Mouse (Mus musculus): ENCODE data around the gene Mcoln2. TPM values are rescaled to one million over a fixed set of nuclear protein-coding genes. Genes with fewer than 3 reads are reported as not detected.

The Mcoln2 gene
- polyA plus RNA-seq, 1 experiment from 2014 or later: 4.5 TPM

DNA sequence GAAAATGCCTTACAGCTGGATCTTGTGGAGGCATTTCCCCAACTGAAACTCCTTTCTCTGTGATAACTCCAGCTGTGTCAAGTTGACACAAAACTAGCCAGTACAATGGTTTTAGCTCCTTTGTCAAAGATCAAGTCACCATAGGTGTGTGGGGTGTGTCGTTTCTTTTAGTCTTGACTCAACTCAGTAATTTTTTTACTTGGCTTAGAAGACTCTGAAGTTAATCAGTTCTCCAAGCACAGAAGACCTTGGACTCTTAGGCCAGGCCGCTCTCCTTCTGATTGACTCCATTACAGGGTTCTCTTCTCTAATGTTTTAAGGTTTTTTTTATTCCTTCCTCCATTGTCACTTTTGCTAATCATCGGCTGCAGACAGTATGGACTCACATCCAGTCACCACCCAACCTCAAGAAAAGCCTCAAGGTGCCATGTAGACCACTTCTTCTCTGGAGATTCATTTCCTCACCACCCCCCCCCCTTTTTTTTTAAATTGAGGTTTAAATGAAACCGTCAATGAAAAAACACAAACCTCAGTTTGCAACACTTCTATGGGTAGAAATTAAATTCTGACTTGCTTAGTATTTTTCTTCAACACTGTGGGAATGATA is 61.6 kb downstream of the Mcoln2 start:
- Histone ChIP-seq H3K4me2 (ENCODE audit: low read depth, low read length) (no peak overlapping the region), H3K36me3 (replicated peaks; ENCODE audit: insufficient read depth, low read length) (no peaks in the 10 kb centered on the region), H3K27ac (ENCODE audit: low read depth) (no peak overlapping the region), H3K4me3 (ENCODE audit: low read depth, low read length) (no peak overlapping the region), H3K27me3 (ENCODE audit: insufficient read depth, low read length) (no peaks in the 10 kb centered on the region), H3K4me1 (ENCODE audit: insufficient read depth) (peaks cover 5% of the 10 kb centered on the region; the same call in 1 of the 2 replicates), H3K9me3 (ENCODE audit: low read length) (no peaks in the 10 kb centered on the region), H3K9ac (replicated peaks) (no peak overlapping the region)
- DNase-seq (no peak), ATAC-seq (no peak)
- 68% methylated on average over 4 of the region's 4 CpGs for WGBS (ENCODE audit: insufficient replicate concordance)
- no peak for TF ChIP-seq CTCF (IDR thresholded peaks at IDR 0.05; ENCODE audit: low read depth)
- TF ChIP-seq EP300 (IDR thresholded peaks at IDR 0.05; ENCODE audit: low read depth): no peak

DNA sequence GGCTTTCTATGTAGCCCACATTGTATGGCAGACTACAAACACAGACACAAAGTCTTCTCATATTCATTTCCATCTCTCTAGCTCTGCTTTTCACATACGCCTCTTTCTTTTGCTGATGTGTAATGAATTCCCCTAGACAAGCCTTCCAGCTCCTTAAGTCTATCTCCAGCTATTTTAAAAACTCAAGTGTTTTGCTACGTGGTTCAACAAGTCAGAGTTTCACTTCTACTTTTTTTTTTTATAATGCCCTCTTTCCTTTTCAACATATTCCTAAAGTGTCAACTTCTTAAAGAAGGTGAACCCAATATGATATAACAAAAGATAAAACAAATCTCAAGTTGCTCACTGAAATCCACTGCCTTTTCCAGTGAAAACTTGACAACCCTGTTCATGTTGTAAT is 62.3 kb downstream of the Mcoln2 start:
- Histone ChIP-seq H3K27ac (ENCODE audit: low read depth) (no peak overlapping the region), H3K27me3 (ENCODE audit: insufficient read depth, low read length) (no peaks in the 10 kb centered on the region), H3K4me1 (ENCODE audit: insufficient read depth) (peaks cover 5% of the 10 kb centered on the region; the same call in 1 of the 2 replicates), H3K9me3 (ENCODE audit: low read length) (no peaks in the 10 kb centered on the region), H3K4me2 (ENCODE audit: low read depth, low read length) (no peak overlapping the region), H3K9ac (replicated peaks) (no peak overlapping the region), H3K36me3 (replicated peaks; ENCODE audit: insufficient read depth, low read length) (no peaks in the 10 kb centered on the region), H3K4me3 (ENCODE audit: low read depth, low read length) (no peak overlapping the region)
- 48% methylated on average over 2 of the region's 2 CpGs for WGBS (ENCODE audit: insufficient replicate concordance)
- ATAC-seq (no peak), DNase-seq (no peak)
- TF ChIP-seq CTCF (IDR thresholded peaks at IDR 0.05; ENCODE audit: low read depth): no peak
- no peak for TF ChIP-seq EP300 (IDR thresholded peaks at IDR 0.05; ENCODE audit: low read depth)

DNA sequence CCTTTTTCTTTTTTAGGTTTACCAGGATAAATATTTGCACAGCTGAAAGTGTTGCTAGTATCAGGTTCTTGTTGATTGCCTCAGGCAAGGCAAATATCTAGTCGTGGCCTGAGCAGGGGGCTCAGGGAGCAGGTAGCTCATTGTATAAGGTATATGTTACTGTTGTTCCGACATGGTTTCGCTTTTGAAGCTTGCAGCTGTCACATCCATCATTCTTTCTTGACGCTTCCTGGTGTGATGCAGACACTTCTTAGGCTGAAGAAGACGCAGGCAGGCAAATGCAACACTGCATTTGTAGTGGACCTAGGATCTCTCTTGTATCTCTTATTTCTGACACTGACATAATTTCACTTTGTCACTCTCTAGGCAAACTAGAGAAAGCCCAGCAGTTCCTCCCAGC is 63.7 kb downstream of the Mcoln2 start:
- no peaks in the 10 kb centered on the region for H3K36me3 ChIP-seq (replicated peaks; ENCODE audit: insufficient read depth, low read length)
- 27% methylated on average over 5 of the region's 5 CpGs for WGBS (ENCODE audit: insufficient replicate concordance)
- no peak overlapping the region for H3K9ac ChIP-seq (replicated peaks)

DNA sequence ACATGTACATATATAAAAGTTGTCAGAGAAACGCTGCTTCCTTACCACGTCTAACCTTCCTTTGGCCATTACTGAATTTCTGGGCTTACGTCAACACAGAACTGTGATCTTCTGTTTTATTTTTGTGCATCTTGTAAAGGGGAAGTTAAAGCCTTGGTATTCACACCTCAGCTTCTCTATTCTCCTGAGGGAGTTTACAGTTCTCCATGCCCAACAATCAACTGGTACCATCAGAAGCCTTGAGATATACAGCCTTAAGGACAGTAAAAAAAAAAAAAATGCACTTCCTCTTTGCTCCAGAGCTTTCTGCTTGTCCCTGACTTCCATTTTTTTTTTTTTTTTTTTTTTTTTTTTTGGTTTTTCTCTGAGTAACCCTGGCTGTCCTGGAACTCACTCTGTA is 66.9 kb downstream of the Mcoln2 start:
- 55% methylated on average over 3 of the region's 3 CpGs for WGBS (ENCODE audit: insufficient replicate concordance)
- H3K9me3 ChIP-seq (ENCODE audit: low read length): no peaks in the 10 kb centered on the region
- H3K27me3 ChIP-seq (ENCODE audit: insufficient read depth, low read length): peaks cover 21% of the 10 kb centered on the region
- H3K27ac ChIP-seq (ENCODE audit: low read depth): no peak overlapping the region
- ATAC-seq (no peak), DNase-seq (no peak)
- TF ChIP-seq EP300 (IDR thresholded peaks at IDR 0.05; ENCODE audit: low read depth) (no peak), CTCF (IDR thresholded peaks at IDR 0.05; ENCODE audit: low read depth) (no peak)
- no peak overlapping the region for H3K9ac ChIP-seq (replicated peaks)
- H3K4me3 ChIP-seq (ENCODE audit: low read depth, low read length): no peak overlapping the region
- peaks cover 9% of the 10 kb centered on the region; the same call in 1 of the 2 replicates for H3K4me1 ChIP-seq (ENCODE audit: insufficient read depth)
- no peaks in the 10 kb centered on the region for H3K36me3 ChIP-seq (replicated peaks; ENCODE audit: insufficient read depth, low read length)
- no peak overlapping the region for H3K4me2 ChIP-seq (ENCODE audit: low read depth, low read length)

More for the DNA sequence above, 63.7 kb downstream of the Mcoln2 start:
- Histone ChIP-seq H3K4me3 (ENCODE audit: low read depth, low read length) (peak overlapping the region; percentile 21; the same call in 1 of the 2 replicates), H3K4me2 (ENCODE audit: low read depth, low read length) (peak overlapping the region; percentile 56), H3K27me3 (ENCODE audit: insufficient read depth, low read length) (no peaks in the 10 kb centered on the region), H3K9me3 (ENCODE audit: low read length) (no peaks in the 10 kb centered on the region), H3K4me1 (ENCODE audit: insufficient read depth) (peaks cover 5% of the 10 kb centered on the region; the same call in 1 of the 2 replicates), H3K27ac (ENCODE audit: low read depth) (no peak overlapping the region)
- no peak for ATAC-seq
- TF ChIP-seq EP300 (IDR thresholded peaks at IDR 0.05; ENCODE audit: low read depth): no peak
- DNase-seq: no peak

DNA sequence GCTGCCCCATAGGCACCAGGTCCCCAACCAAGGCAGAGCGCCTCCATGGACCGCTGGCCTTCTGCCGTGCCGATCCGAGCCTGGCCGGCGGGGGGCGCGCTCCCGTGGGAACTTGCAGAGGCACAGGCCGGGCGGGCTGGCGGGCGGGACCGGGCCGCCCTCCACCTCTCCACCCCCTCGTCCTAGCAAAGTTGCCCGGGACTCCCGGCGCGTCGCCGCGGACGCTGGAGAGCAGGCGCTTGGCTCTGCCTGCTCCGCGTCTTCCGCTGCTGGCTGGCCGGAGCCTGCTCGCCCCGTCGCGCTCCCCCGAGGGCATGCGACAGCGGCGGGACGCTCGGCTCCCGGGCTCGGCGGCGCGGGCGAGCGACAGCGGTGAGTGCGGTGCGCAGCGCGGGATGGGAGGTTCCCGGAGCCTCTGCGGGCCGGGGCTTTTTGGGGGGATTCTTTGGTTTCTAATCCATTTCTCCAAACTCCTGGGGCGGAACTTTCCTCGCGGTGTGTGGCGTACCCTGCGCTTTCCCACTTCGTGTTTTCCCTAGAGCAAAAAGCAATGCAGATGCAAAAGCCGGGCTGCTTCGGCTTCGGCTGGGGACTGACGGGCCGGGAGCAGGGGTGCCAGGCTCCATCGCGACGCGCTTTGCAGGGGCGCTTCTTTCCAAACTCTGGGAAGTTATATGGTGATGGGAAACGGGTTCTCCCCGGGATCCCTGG is 71.3 kb downstream of the Mcoln2 start, which contains the start of gene Lpar3:
Gene Lpar3 (plus strand): TSS at position 188 of the 711 bp plus-strand sequence.
- Histone ChIP-seq H3K9me3 (ENCODE audit: low read length) (no peaks in the 10 kb centered on the region), H3K9ac (replicated peaks) (no peak within 1 kb of the TSS), H3K36me3 (replicated peaks; ENCODE audit: insufficient read depth, low read length) (no peaks in the 10 kb centered on the region), H3K4me2 (ENCODE audit: low read depth, low read length) (peak within 1 kb of the TSS; percentile 75), H3K4me1 (ENCODE audit: insufficient read depth) (0 out of 2 replicates have a peak, but pooled peaks cover 4% of the 10 kb centered on the region), H3K4me3 (ENCODE audit: low read depth, low read length) (peak within 1 kb of the TSS; percentile 38), H3K27ac (ENCODE audit: low read depth) (no peak within 1 kb of the TSS), H3K27me3 (ENCODE audit: insufficient read depth, low read length) (peaks cover 42% of the 10 kb centered on the region)
- TF ChIP-seq EP300 (IDR thresholded peaks at IDR 0.05; ENCODE audit: low read depth) (no peak), CTCF (IDR thresholded peaks at IDR 0.05; ENCODE audit: low read depth) (peak; percentile 56)
- ATAC-seq (peak; percentile 81), DNase-seq (peak; percentile 78)
- WGBS (ENCODE audit: insufficient replicate concordance): 2% methylated on average over 69 of the region's 73 CpGs

DNA sequence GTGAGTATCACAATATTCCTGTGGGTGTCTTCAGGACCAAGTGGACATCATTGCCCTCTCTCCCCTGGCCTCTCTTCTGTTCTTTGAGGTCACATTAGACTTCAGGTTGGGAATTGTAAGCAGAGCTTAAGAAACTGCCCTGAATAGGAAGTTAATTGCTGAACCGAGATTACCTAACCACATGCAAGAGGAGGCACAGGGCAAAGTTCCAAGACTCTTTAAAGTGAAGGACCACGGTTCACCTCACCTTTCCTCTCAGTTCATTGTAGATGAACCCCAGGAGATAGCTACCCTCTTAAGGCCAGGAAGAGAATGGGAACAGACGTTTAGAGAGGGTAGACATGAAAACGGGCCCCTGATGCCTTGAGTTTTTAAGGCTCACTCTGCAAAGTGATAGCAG is 74.6 kb downstream of the Mcoln2 start:
- Histone ChIP-seq H3K4me3 (ENCODE audit: low read depth, low read length) (no peak overlapping the region), H3K9ac (replicated peaks) (no peak overlapping the region), H3K36me3 (replicated peaks; ENCODE audit: insufficient read depth, low read length) (no peaks in the 10 kb centered on the region), H3K4me1 (ENCODE audit: insufficient read depth) (0 out of 2 replicates have a peak, but pooled peaks cover 4% of the 10 kb centered on the region), H3K27ac (ENCODE audit: low read depth) (no peak overlapping the region), H3K27me3 (ENCODE audit: insufficient read depth, low read length) (peaks cover 37% of the 10 kb centered on the region), H3K4me2 (ENCODE audit: low read depth, low read length) (no peak overlapping the region), H3K9me3 (ENCODE audit: low read length) (no peaks in the 10 kb centered on the region)
- ATAC-seq (no peak), DNase-seq (no peak)
- 49% methylated on average over 4 of the region's 4 CpGs for WGBS (ENCODE audit: insufficient replicate concordance)
- TF ChIP-seq CTCF (IDR thresholded peaks at IDR 0.05; ENCODE audit: low read depth) (no peak), EP300 (IDR thresholded peaks at IDR 0.05; ENCODE audit: low read depth) (no peak)

Data from liver, postnatal 0 days (tissue).